Mouse (Mus musculus): Measurements from ENCODE around the gene F2. TPM values are rescaled to one million over a fixed set of nuclear protein-coding genes. Genes with fewer than 3 reads are reported as not detected.

The F2 gene
- total and polyA plus RNA-seq, 3 experiments = not detected

GRCm38 (mm10) chr2:91600475-91600874, 35.7 kb downstream of the F2 start:
- 90% methylated on average over 4 of the region's 4 CpGs for WGBS
- H3K27ac ChIP-seq = no peak overlapping the region
- H3K4me1 ChIP-seq (ENCODE audit: control insufficient read depth, insufficient read depth, low read length) = no peaks in the 10 kb centered on the region
- TF ChIP-seq CTCF (IDR thresholded peaks at IDR 0.05) (no peak), EP300 (IDR thresholded peaks at IDR 0.05; ENCODE audit: insufficient read depth, low read depth, low read length) (no peak), POLR2A (IDR thresholded peaks at IDR 0.05; ENCODE audit: insufficient read depth, low read depth, low read length) (no peak)
- no peaks in the 10 kb centered on the region for H3K79me2 ChIP-seq (replicated peaks; ENCODE audit: control insufficient read depth, insufficient read depth, low read length)
- no peak overlapping the region for H3K9ac ChIP-seq (ENCODE audit: low read depth, low read length)
- no peak for DNase-seq
- no peaks in the 10 kb centered on the region for H3K27me3 ChIP-seq (ENCODE audit: control insufficient read depth, insufficient read depth, low read length)
- H3K36me3 ChIP-seq (ENCODE audit: control insufficient read depth, insufficient read depth, low read length) = peaks cover 3% of the 10 kb centered on the region
- intact Hi-C loops (cut with DNase I) = loop anchor here (10.0 kb wide), 1 partner anchor 324 kb away; the partner anchor contains the start of gene Chrm4
- no peak overlapping the region for H3K4me3 ChIP-seq

GRCm38 (mm10) chr2:91586242-91586641, 50.0 kb downstream of the F2 start:
- no peak overlapping the region for H3K4me3 ChIP-seq
- no peak overlapping the region for H3K27ac ChIP-seq
- no peak for TF ChIP-seq CTCF (IDR thresholded peaks at IDR 0.05)
- TF ChIP-seq EP300 (IDR thresholded peaks at IDR 0.05; ENCODE audit: insufficient read depth, low read depth, low read length) = no peak
- no peak for TF ChIP-seq POLR2A (IDR thresholded peaks at IDR 0.05; ENCODE audit: insufficient read depth, low read depth, low read length)
- no peaks in the 10 kb centered on the region for H3K79me2 ChIP-seq (replicated peaks; ENCODE audit: control insufficient read depth, insufficient read depth, low read length)
- no peaks in the 10 kb centered on the region for H3K4me1 ChIP-seq (ENCODE audit: control insufficient read depth, insufficient read depth, low read length)
- no peaks in the 10 kb centered on the region for H3K27me3 ChIP-seq (ENCODE audit: control insufficient read depth, insufficient read depth, low read length)
- H3K36me3 ChIP-seq (ENCODE audit: control insufficient read depth, insufficient read depth, low read length) = peaks cover 2% of the 10 kb centered on the region; the same call in 1 of the 2 replicates
- H3K9ac ChIP-seq (ENCODE audit: low read depth, low read length) = no peak overlapping the region
- 92% methylated on average over 1 of the region's 1 CpGs for WGBS
- no peak for DNase-seq
- intact Hi-C loops (cut with DNase I) = no loop called here

GRCm38 (mm10) chr2:91580894-91581293, 55.3 kb downstream of the F2 start:
- intact Hi-C loops (cut with DNase I) = no loop called here
- Histone ChIP-seq H3K36me3 (ENCODE audit: control insufficient read depth, insufficient read depth, low read length) (no peaks in the 10 kb centered on the region; the same call in 1 of the 2 replicates), H3K79me2 (replicated peaks; ENCODE audit: control insufficient read depth, insufficient read depth, low read length) (no peaks in the 10 kb centered on the region), H3K27me3 (ENCODE audit: control insufficient read depth, insufficient read depth, low read length) (no peaks in the 10 kb centered on the region), H3K4me1 (ENCODE audit: control insufficient read depth, insufficient read depth, low read length) (no peaks in the 10 kb centered on the region), H3K4me3 (no peak overlapping the region), H3K27ac (no peak overlapping the region), H3K9ac (ENCODE audit: low read depth, low read length) (no peak overlapping the region)
- no peak for TF ChIP-seq CTCF (IDR thresholded peaks at IDR 0.05)
- TF ChIP-seq POLR2A (IDR thresholded peaks at IDR 0.05; ENCODE audit: insufficient read depth, low read depth, low read length) = no peak
- no peak for TF ChIP-seq EP300 (IDR thresholded peaks at IDR 0.05; ENCODE audit: insufficient read depth, low read depth, low read length)
- WGBS = 89% methylated on average over 1 of the region's 1 CpGs
- no peak for DNase-seq

Other genes starting within 250 kb of the F2 start
- gene 1110051M20Rik, start 191.7 kb downstream of the F2 start, total RNA-seq (2021) = 10 to 100 TPM in 1 of 2 experiments, 1 to 10 TPM in 1; 8.4 to 13.2 TPM
- 14.7 and 18.4 TPM in 2 replicates for gene 1110051M20Rik, start 191.7 kb downstream of the F2 start, polyA plus RNA-seq (2012; rRNA removed)
- gene Lrp4, start 178.9 kb downstream of the F2 start, total RNA-seq (2021) = 10 to 100 TPM; 10.6 to 12.3 TPM
- gene Lrp4, start 178.9 kb downstream of the F2 start, polyA plus RNA-seq (2012; rRNA removed) = 3.8 and 6.7 TPM in 2 replicates
- 10 to 100 TPM; 47.1 to 52.2 TPM for gene Ckap5, start 109.7 kb downstream of the F2 start, total RNA-seq (2021)
- gene Ckap5, start 109.7 kb downstream of the F2 start, polyA plus RNA-seq (2012; rRNA removed) = 7.4 and 16.9 TPM in 2 replicates
- 1 to 10 TPM; 4.0 to 4.2 TPM for gene Zfp408, start 13.4 kb upstream of the F2 start, total RNA-seq (2021)
- gene Zfp408, start 13.4 kb upstream of the F2 start, polyA plus RNA-seq (2012; rRNA removed) = 5.3 and 6.2 TPM in 2 replicates
- gene Arhgap1, start 13.4 kb upstream of the F2 start, total RNA-seq (2021) = 10 to 100 TPM; 18.6 to 20.7 TPM
- 39.0 and 39.7 TPM in 2 replicates for gene Arhgap1, start 13.4 kb upstream of the F2 start, polyA plus RNA-seq (2012; rRNA removed)
- gene Atg13, start 74.2 kb upstream of the F2 start, total RNA-seq (2021) = 10 to 100 TPM; 43.1 to 54.1 TPM
- gene Atg13, start 74.2 kb upstream of the F2 start, polyA plus RNA-seq (2012; rRNA removed) = 66.4 and 87.7 TPM in 2 replicates
- gene Harbi1, start 74.4 kb upstream of the F2 start, total RNA-seq (2021) = 1 to 10 TPM; 7.1 to 8.5 TPM
- gene Harbi1, start 74.4 kb upstream of the F2 start, polyA plus RNA-seq (2012; rRNA removed) = 3.2 and 3.9 TPM in 2 replicates
- 10 to 100 TPM; 14.7 to 15.3 TPM for gene Ambra1, start 93.7 kb upstream of the F2 start, total RNA-seq (2021)
- gene Ambra1, start 93.7 kb upstream of the F2 start, polyA plus RNA-seq (2012; rRNA removed) = 12.7 and 15.4 TPM in 2 replicates